Mouse (Mus musculus): ENCODE results near the gene Btd. TPM values are rescaled to one million over a fixed set of nuclear protein-coding genes. Genes with fewer than 3 reads are reported as not detected.

Btd gene
- polyA plus RNA-seq, 2 experiments, result 34.7 to 52.0 TPM

DNA sequence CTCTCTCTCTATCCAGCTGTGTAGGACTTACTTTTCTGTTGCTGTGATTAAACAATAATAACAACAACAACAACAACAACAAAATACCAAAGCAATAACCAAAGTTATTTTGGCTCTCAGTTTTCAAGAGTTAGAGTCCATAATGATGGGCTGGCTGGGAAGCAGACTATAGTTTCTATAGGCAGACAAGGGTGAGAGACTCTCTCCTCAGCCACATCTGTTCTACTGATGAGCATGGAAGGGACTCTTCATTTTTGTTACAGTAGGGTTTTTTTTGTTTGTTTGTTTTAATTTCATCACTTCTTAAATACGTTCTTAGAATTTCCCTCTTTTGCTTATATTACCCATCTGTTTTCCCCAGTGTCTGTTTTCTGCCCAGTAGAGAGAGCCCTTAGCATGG lies 11.8 kb downstream of the Btd start:
- ATAC-seq (ENCODE audit: low FRiP score, low read depth), result no peak
- no peak overlapping the region for H3K4me3 ChIP-seq (replicated peaks; ENCODE audit: low read length)
- WGBS, result 95% methylated on average over 1 of the region's 1 CpGs

DNA sequence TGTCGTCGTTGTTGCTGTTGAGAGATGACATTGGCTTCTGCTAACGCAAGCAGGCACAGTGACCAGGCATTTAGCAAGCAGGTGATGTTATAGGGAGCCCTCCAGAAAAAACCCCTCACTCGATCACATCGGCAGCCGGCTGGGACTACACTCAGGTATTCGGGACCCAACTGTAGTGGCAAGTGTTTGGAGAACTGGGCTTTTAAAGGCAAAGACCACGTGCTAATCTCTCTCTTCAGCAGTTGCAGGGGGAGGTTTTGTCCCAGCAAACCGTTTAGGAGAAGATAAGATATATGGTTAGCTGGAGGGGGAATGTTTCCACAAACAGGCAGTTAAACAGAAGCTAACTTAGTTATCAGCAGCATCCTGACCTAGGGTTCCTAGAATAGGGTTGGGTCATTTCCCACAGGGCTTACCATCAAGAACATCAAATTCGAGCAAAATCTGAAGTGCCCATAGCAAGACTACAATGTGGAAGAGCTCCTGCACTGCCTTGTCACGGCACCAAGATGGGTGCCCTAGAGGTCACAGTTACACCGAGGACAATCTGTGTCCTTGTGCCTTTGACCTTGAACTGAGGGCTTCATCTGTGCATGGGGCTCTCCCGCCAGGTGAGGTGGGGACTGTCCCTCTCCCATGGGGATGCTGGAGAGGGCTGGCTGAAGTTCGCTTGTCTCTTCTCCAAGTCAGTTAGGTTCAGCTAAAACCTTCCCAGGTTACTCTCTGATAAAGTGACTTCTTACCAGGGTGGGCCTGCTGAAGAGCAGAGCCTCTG lies 12.5 kb downstream of the Btd start:
- Histone ChIP-seq H3K4me1 (ENCODE audit: control insufficient read depth, insufficient read depth, low read length) (peaks cover 11% of the 10 kb centered on the region), H3K9me3 (ENCODE audit: control insufficient read depth, low read length) (no peaks in the 10 kb centered on the region), H3K36me3 (ENCODE audit: control insufficient read depth, insufficient read depth, low read length) (no peaks in the 10 kb centered on the region), H3K27ac (replicated peaks; ENCODE audit: low read depth, low read length) (no peak overlapping the region), H3K4me3 (replicated peaks; ENCODE audit: low read length) (no peak overlapping the region), H3K27me3 (ENCODE audit: control insufficient read depth, insufficient read depth, low read length) (no peaks in the 10 kb centered on the region), H3K9ac (ENCODE audit: low read depth, low read length, severe bottlenecking) (no peak overlapping the region), H3K4me2 (replicated peaks; ENCODE audit: low read depth, low read length, severe bottlenecking) (no peak overlapping the region)
- WGBS, result 81% methylated on average over 14 of the region's 14 CpGs
- peak; percentile 2 for DNase-seq (ENCODE audit: low spot score)
- ATAC-seq (ENCODE audit: low FRiP score, low read depth), result no peak
- no peak for TF ChIP-seq POLR2A (IDR thresholded peaks at IDR 0.05; ENCODE audit: borderline replicate concordance, extremely low read depth, insufficient read depth, insufficient read length)

More for the DNA sequence above, 11.8 kb downstream of the Btd start:
- no peak overlapping the region for H3K4me2 ChIP-seq (replicated peaks; ENCODE audit: low read depth, low read length, severe bottlenecking)
- H3K9ac ChIP-seq (ENCODE audit: low read depth, low read length, severe bottlenecking), result no peak overlapping the region
- H3K4me1 ChIP-seq (ENCODE audit: control insufficient read depth, insufficient read depth, low read length), result peaks cover 6% of the 10 kb centered on the region
- no peak for TF ChIP-seq POLR2A (IDR thresholded peaks at IDR 0.05; ENCODE audit: borderline replicate concordance, extremely low read depth, insufficient read depth, insufficient read length)
- H3K9me3 ChIP-seq (ENCODE audit: control insufficient read depth, low read length), result no peaks in the 10 kb centered on the region
- no peak overlapping the region for H3K27ac ChIP-seq (replicated peaks; ENCODE audit: low read depth, low read length)
- H3K36me3 ChIP-seq (ENCODE audit: control insufficient read depth, insufficient read depth, low read length), result no peaks in the 10 kb centered on the region
- no peak for DNase-seq (ENCODE audit: low spot score)
- no peaks in the 10 kb centered on the region for H3K27me3 ChIP-seq (ENCODE audit: control insufficient read depth, insufficient read depth, low read length)

DNA sequence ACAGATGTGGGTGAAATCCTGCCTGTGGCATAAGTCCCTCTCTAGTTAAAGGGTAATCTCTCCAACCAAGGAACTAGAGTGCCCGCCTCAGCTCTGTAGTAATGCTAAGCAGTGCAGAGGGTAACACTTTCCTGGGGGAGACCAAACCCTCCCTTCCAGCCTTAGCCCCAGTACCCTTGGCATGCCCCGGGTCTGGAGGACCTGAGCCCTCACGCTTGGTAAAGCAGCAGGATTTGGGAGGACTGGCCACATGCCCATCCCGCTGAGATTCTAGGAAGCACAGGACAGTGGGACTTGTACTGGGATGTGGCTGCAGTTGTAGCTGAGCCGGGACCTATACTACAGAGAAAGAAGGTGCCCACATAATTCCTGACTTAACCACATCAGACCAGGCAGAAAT lies 14.0 kb downstream of the Btd start:
- 88% methylated on average over 5 of the region's 5 CpGs for WGBS
- no peak overlapping the region for H3K4me2 ChIP-seq (replicated peaks; ENCODE audit: low read depth, low read length, severe bottlenecking)
- DNase-seq (ENCODE audit: low spot score) (no peak), ATAC-seq (ENCODE audit: low FRiP score, low read depth) (no peak)
- TF ChIP-seq POLR2A (IDR thresholded peaks at IDR 0.05; ENCODE audit: borderline replicate concordance, extremely low read depth, insufficient read depth, insufficient read length), result no peak
- no peaks in the 10 kb centered on the region for H3K36me3 ChIP-seq (ENCODE audit: control insufficient read depth, insufficient read depth, low read length)
- no peak overlapping the region for H3K9ac ChIP-seq (ENCODE audit: low read depth, low read length, severe bottlenecking)
- H3K4me1 ChIP-seq (ENCODE audit: control insufficient read depth, insufficient read depth, low read length), result peaks cover 26% of the 10 kb centered on the region
- no peak overlapping the region for H3K27ac ChIP-seq (replicated peaks; ENCODE audit: low read depth, low read length)
- no peaks in the 10 kb centered on the region for H3K9me3 ChIP-seq (ENCODE audit: control insufficient read depth, low read length)
- no peaks in the 10 kb centered on the region for H3K27me3 ChIP-seq (ENCODE audit: control insufficient read depth, insufficient read depth, low read length)
- H3K4me3 ChIP-seq (replicated peaks; ENCODE audit: low read length), result no peak overlapping the region

DNA sequence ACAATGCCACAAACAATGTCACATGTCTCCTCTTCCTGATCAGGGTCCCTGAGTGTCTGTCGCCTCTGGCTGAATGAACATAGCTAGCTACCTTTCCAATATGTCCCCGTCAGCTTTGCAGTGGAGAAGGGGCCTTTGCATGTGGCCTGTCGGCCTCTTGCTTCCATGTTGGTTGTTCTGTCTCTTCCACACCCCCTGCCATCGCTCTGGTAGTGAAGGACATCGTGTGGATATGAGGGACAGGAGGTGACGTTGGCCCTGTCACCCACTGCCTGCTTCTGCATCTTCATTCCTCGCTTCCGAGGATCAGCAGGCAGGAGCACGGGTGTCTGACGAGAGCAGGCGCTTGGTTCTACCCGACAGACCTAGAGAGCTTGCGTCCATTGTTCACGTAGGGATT lies 14.6 kb downstream of the Btd start:
- TF ChIP-seq POLR2A (IDR thresholded peaks at IDR 0.05; ENCODE audit: borderline replicate concordance, extremely low read depth, insufficient read depth, insufficient read length), result no peak
- Histone ChIP-seq H3K9me3 (ENCODE audit: control insufficient read depth, low read length) (no peaks in the 10 kb centered on the region), H3K27ac (replicated peaks; ENCODE audit: low read depth, low read length) (no peak overlapping the region), H3K4me1 (ENCODE audit: control insufficient read depth, insufficient read depth, low read length) (peaks cover 32% of the 10 kb centered on the region), H3K4me3 (replicated peaks; ENCODE audit: low read length) (no peak overlapping the region), H3K4me2 (replicated peaks; ENCODE audit: low read depth, low read length, severe bottlenecking) (no peak overlapping the region), H3K27me3 (ENCODE audit: control insufficient read depth, insufficient read depth, low read length) (no peaks in the 10 kb centered on the region), H3K9ac (ENCODE audit: low read depth, low read length, severe bottlenecking) (no peak overlapping the region), H3K36me3 (ENCODE audit: control insufficient read depth, insufficient read depth, low read length) (no peaks in the 10 kb centered on the region)
- DNase-seq (ENCODE audit: low spot score) (no peak), ATAC-seq (ENCODE audit: low FRiP score, low read depth) (no peak)
- 86% methylated on average over 14 of the region's 14 CpGs for WGBS

DNA sequence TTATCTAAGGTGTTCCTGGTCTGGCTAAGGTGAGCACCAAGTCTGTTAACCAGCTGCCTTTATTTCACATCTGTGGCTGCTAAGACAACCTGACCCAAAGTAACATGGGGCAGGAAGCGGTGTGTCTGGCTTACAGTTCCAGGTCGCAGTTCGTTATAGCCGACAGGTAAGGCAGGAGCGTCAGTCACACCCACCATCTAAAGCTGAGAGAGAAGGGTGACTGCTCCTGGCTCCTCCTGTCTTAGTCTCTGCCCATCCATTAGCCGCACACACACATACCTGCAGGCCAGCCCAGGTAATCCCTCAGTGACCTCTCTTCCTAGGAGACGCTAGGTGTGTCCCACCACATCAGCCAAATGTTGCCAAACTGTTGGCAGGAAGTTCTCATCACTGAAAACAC lies 15.6 kb downstream of the Btd start:
- H3K36me3 ChIP-seq (ENCODE audit: control insufficient read depth, insufficient read depth, low read length), result no peaks in the 10 kb centered on the region
- H3K4me2 ChIP-seq (replicated peaks; ENCODE audit: low read depth, low read length, severe bottlenecking), result no peak overlapping the region
- no peak for ATAC-seq (ENCODE audit: low FRiP score, low read depth)
- 75% methylated on average over 7 of the region's 7 CpGs for WGBS
- no peak overlapping the region for H3K27ac ChIP-seq (replicated peaks; ENCODE audit: low read depth, low read length)
- peaks cover 41% of the 10 kb centered on the region for H3K4me1 ChIP-seq (ENCODE audit: control insufficient read depth, insufficient read depth, low read length)
- no peaks in the 10 kb centered on the region for H3K27me3 ChIP-seq (ENCODE audit: control insufficient read depth, insufficient read depth, low read length)
- TF ChIP-seq POLR2A (IDR thresholded peaks at IDR 0.05; ENCODE audit: borderline replicate concordance, extremely low read depth, insufficient read depth, insufficient read length), result no peak
- H3K9ac ChIP-seq (ENCODE audit: low read depth, low read length, severe bottlenecking), result no peak overlapping the region
- no peaks in the 10 kb centered on the region for H3K9me3 ChIP-seq (ENCODE audit: control insufficient read depth, low read length)
- H3K4me3 ChIP-seq (replicated peaks; ENCODE audit: low read length), result no peak overlapping the region
- DNase-seq (ENCODE audit: low spot score), result no peak
